Mouse (Mus musculus) cerebellum, adult 2 months (tissue): ENCODE data around the gene 9230104L09Rik. TPM values are rescaled to one million over a fixed set of nuclear protein-coding genes. Genes with fewer than 3 reads are reported as not detected.
A peak's percentile ranks its signal among the peaks of the same experiment; 100 is the strongest.

Experiments used
- DNase-seq, 2 experiments: peaks; one replicate each; pipeline ENCODE4 v3.0.0; 2021
- H3K27ac ChIP-seq: fragments of 200-500 bp; 2 replicates; pipeline ENCODE4 v1.5.1; 2012; ENCODE audit warnings: low read length, control low read depth, inconsistent platforms; ENCODE audit not compliant: insufficient read depth
- H3K27me3 ChIP-seq: fragments of 200-500 bp; 2 replicates; pipeline ENCODE4 v1.6.1; 2012; ENCODE audit warnings: inconsistent platforms, mild to moderate bottlenecking, low read length, moderate library complexity; ENCODE audit not compliant: control insufficient read depth, insufficient read depth
- H3K4me1 ChIP-seq: fragments of 200-500 bp; 2 replicates; pipeline ENCODE4 v1.6.1; 2011; ENCODE audit warnings: low read length; ENCODE audit not compliant: control insufficient read depth, insufficient read depth
- H3K4me3 ChIP-seq: fragments of 200-500 bp; replicated peaks from 2 replicates; pipeline ENCODE3; 2011; ENCODE audit warnings: mild to moderate bottlenecking, low read depth, low read length, control low read depth; ENCODE audit not compliant: insufficient read depth
- CTCF ChIP-seq: fragments of 200-500 bp; IDR thresholded peaks from 2 replicates; pipeline ENCODE4 v1.5.1; 2011; ENCODE audit warnings: low read depth, mild to moderate bottlenecking, control low read depth, low read length, moderate library complexity, borderline replicate concordance; ENCODE audit not compliant: insufficient read depth
- POLR2A ChIP-seq: fragments of 200-500 bp; IDR thresholded peaks from 2 replicates; pipeline ENCODE4 v1.6.1; 2011; ENCODE audit warnings: low read length, control low read depth, borderline replicate concordance; ENCODE audit not compliant: insufficient read depth
- WGBS: fragments of 180-500 bp; shearing (Covaris S2); methylation state at CpG from one replicate; pipeline ENCODE4 v1.1.7; 2018; 5-methylcytosine and 5-hydroxymethylcytosine counted together
- polyA plus RNA-seq: library from polyadenylated mRNA; depleted of rRNA; stranded (reverse); fragments of >200 nt; gene quantifications from 2 replicates; pipeline ENCODE4 v1.2.3, GENCODE M21; 2012; rRNA removed

The 9230104L09Rik gene
- polyA plus RNA-seq, 1 experiment, result not detected

DNA sequence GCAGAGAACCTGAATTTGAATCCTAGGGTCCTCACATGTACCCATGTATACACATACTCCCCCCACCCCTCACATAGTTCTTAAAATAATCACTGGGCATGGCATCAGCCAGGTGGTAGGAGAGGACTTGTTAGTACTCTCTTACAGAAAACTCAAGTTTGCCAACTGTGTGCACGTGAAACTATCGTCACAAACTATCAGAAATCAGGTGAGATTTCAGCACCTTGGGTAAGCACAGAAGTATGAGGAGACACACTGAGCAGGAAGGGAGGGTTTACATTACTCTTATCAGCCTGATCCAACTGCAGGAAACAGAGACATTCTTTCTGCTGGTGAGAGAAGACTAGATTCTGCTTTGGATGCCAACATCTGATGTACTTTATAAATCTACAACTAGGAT, 25.6 kb downstream of the 9230104L09Rik start:
- TF ChIP-seq CTCF (no peak), POLR2A (no peak)

GRCm38 (mm10) chr2:148838075-148838777, 26.6 kb downstream of the 9230104L09Rik start:
- no peak overlapping the region for H3K4me3 ChIP-seq
- TF ChIP-seq CTCF (no peak), POLR2A (no peak)
- H3K27ac ChIP-seq, result no peak overlapping the region
- 81% methylated on average over 5 of the region's 5 CpGs for WGBS
- no peaks in the 10 kb centered on the region for H3K4me1 ChIP-seq
- H3K27me3 ChIP-seq, result no peaks in the 10 kb centered on the region
- DNase-seq, result no peak

More for the DNA sequence above, 25.6 kb downstream of the 9230104L09Rik start:
- no peaks in the 10 kb centered on the region for H3K4me1 ChIP-seq
- WGBS, result 85% methylated on average over 2 of the region's 2 CpGs
- no peak for DNase-seq
- no peak overlapping the region for H3K4me3 ChIP-seq
- no peaks in the 10 kb centered on the region for H3K27me3 ChIP-seq
- no peak overlapping the region for H3K27ac ChIP-seq

DNA sequence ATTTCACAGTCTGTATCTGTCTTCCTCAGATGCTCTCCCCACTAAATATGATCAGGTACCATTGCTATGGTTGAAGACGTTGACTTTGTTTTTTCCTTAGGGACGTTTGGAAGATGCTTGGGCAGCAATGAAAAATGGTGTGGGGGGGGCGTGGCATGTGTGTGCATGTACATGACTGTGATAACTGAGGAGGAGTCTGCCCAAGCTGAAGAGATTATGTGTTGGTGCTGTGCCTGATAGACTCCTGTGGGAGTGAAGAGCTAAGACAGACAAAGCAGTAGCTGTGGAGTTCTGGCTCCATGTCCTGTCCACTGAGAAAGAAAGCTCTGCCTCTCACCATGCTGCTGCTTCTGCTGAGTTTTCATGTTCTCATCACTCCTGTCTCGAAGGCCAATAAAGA, 29.9 kb downstream of the 9230104L09Rik start, which contains the start of gene Cst9:
Gene Cst9, plus strand, starts transcription at position 236 of the 400 bp plus-strand sequence.
- DNase-seq, result no peak

DNA sequence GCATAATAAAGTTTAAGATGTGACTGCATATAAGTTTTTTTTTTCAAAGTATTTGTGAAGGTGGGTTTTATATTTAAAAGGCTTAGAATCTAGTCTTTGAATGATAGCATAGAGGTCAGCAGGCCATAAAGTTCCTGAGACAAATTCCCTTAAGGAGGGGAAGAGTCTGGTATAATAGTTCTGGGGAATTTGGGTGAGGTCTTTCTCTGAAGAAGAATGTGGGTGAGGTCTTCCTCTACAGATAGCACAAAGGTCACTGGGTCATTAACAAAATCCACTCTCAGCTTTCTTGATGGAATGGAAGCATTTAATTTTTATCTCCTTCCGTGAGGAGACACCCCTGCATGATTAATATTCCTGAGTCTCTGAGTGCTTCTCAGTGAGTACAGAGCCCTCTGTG, 38.9 kb downstream of the 9230104L09Rik start:
- no peaks in the 10 kb centered on the region for H3K4me1 ChIP-seq
- no peak for DNase-seq
- no peak overlapping the region for H3K27ac ChIP-seq
- 80% methylated on average over 1 of the region's 1 CpGs for WGBS
- no peak overlapping the region for H3K4me3 ChIP-seq
- TF ChIP-seq CTCF (no peak), POLR2A (no peak)
- no peaks in the 10 kb centered on the region for H3K27me3 ChIP-seq

More for the DNA sequence above, 29.9 kb downstream of the 9230104L09Rik start, which contains the start of gene Cst9:
- no peaks in the 10 kb centered on the region for H3K27me3 ChIP-seq
- TF ChIP-seq CTCF, result no peak
- TF ChIP-seq POLR2A, result no peak
- no peak within 1 kb of the TSS for H3K27ac ChIP-seq
- no peak within 1 kb of the TSS for H3K4me3 ChIP-seq
- H3K4me1 ChIP-seq, result no peaks in the 10 kb centered on the region
- 59% methylated on average over 4 of the region's 4 CpGs for WGBS

DNA sequence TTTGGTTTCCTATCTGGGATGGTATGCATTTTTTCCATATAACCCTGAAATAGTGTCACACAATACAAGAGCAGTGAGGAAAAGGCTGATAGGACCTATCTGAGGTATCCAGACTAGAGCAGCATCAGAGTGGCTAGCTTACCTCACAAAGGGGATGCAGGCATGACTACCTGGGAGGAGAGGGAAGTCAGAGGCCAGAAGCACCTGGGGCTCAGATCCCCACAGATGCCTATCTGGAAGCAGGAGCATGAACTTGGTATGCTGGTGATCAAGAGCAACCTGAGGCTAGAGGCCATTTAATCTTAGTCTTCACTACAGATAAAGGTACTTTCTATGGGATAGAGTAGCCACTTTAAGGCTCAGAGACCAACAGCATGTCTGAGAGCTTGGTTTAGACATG, 44.9 kb downstream of the 9230104L09Rik start, which contains the start of gene Cst13:
Gene Cst13, plus strand, starts transcription at position 173 of the 400 bp plus-strand sequence.
- H3K4me3 ChIP-seq, result no peak within 1 kb of the TSS
- no peak within 1 kb of the TSS for H3K27ac ChIP-seq
- no peaks in the 10 kb centered on the region for H3K27me3 ChIP-seq
- H3K4me1 ChIP-seq, result no peaks in the 10 kb centered on the region
- TF ChIP-seq POLR2A, result no peak
- TF ChIP-seq CTCF, result no peak
- no peak for DNase-seq

- no peaks in the 10 kb centered on the region for H3K27me3 ChIP-seq
- peaks cover 1% of the 10 kb centered on the region; the same call in 1 of the 2 replicates for H3K4me1 ChIP-seq
- 44% methylated on average over 6 of the region's 6 CpGs for WGBS
- H3K27ac ChIP-seq, result no peak overlapping the region
- TF ChIP-seq POLR2A (no peak), CTCF (no peak)
- H3K4me3 ChIP-seq, result no peak overlapping the region
- no peak for DNase-seq
These were observed 58.1 kb downstream of the 9230104L09Rik start for GRCm38 (mm10) chr2:148806696-148807095.

DNA sequence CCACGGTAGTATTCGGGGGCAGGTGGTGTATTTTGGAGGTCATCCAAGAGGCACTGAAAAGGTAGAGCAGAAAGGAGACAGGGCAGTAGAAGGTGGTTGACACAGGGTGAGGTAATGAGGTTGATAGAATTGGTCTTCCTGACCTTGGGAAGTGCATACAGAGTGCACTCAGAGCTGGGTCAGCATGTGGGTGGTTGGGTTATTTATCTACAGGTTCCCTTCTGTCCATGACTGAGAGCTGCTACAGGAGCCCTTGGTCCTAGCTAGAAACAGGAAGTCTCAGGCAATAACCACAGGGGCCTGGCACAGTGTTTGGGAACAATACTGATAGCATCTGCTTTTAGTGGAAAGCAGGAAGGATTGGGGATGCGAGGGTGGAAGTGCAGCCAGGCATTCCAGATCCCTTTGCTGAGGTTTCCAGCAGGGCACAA, 63.3 kb downstream of the 9230104L09Rik start:
- TF ChIP-seq POLR2A (no peak), CTCF (no peak)
- DNase-seq, result peak; percentile 66 to 86
- 11% methylated on average over 3 of the region's 3 CpGs for WGBS
- Histone ChIP-seq H3K27ac (peak overlapping the region; percentile 58), H3K4me3 (no peak overlapping the region), H3K27me3 (no peaks in the 10 kb centered on the region), H3K4me1 (peaks cover 12% of the 10 kb centered on the region)

GRCm38 (mm10) chr2:148798485-148798884, 66.4 kb downstream of the 9230104L09Rik start, which contains the start of gene Cst8:
Gene Cst8 (plus strand): TSS chr2:148798785.
- no peak within 1 kb of the TSS for H3K27ac ChIP-seq
- 92% methylated on average over 1 of the region's 1 CpGs for WGBS
- DNase-seq, result no peak
- no peak within 1 kb of the TSS for H3K4me3 ChIP-seq
- peaks cover 12% of the 10 kb centered on the region for H3K4me1 ChIP-seq
- H3K27me3 ChIP-seq, result no peaks in the 10 kb centered on the region
- TF ChIP-seq CTCF (no peak), POLR2A (no peak)

Other genes starting within 250 kb of the 9230104L09Rik start
- gene Nxt1, start 192.4 kb downstream of the 9230104L09Rik start, polyA plus RNA-seq, result 26.8 and 27.8 TPM in 2 replicates
- 17.8 and 18.7 TPM in 2 replicates for gene Gzf1, start 184.0 kb downstream of the 9230104L09Rik start, polyA plus RNA-seq
- 189 and 192 TPM in 2 replicates for gene Napb, start 132.6 kb downstream of the 9230104L09Rik start, polyA plus RNA-seq
- gene Cstl1, start 114.7 kb downstream of the 9230104L09Rik start, polyA plus RNA-seq, result 0.27 TPM in 1 of 2 replicates, not detected in the other
- gene Cst11, start 93.5 kb downstream of the 9230104L09Rik start, polyA plus RNA-seq, result not detected in 2 replicates
- not detected in 2 replicates for gene 8030411F24Rik, start 83.0 kb downstream of the 9230104L09Rik start, polyA plus RNA-seq
- gene Cst12, start 75.7 kb downstream of the 9230104L09Rik start, polyA plus RNA-seq, result not detected in 2 replicates
- gene Cst8, start 66.3 kb downstream of the 9230104L09Rik start, polyA plus RNA-seq, result not detected in 2 replicates
- gene Cst13, start 45.0 kb downstream of the 9230104L09Rik start, polyA plus RNA-seq, result not detected in 2 replicates
- not detected in 2 replicates for gene Cst9, start 29.9 kb downstream of the 9230104L09Rik start, polyA plus RNA-seq
- gene Cst3, start 10.7 kb upstream of the 9230104L09Rik start, polyA plus RNA-seq, result 1,975 and 2,220 TPM in 2 replicates
- not detected in 2 replicates for gene Gm1330, start 138.2 kb upstream of the 9230104L09Rik start, polyA plus RNA-seq
- not detected in 2 replicates for gene Gm10750, start 152.2 kb upstream of the 9230104L09Rik start, polyA plus RNA-seq